Mouse (Mus musculus): ENCODE results near the gene Nr1d2.
"Not testable (repeated sequence)": the region's sequence is repeated elsewhere in the genome, so short reads cannot be mapped to it uniquely, and the experiment has no call there.

Nr1d2 gene

DNA sequence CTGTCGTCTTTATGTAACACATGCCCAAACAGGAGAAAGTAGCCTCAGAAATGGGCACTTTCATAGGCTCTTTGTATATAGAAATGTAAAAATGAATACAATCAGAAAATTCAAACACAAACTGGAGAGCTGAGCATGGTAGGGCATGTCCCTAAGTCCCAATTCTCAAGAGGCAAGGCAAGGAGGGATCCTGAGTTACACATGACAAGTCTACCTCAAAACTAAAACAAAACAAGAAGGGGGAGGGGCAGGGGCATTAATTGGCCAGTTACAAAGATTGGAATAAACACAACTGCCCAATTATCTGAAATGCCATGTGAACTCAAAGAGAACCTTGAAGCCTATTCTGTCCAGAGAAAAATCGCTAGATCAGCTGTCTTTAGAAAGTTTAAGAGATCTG is 5.9 kb downstream of the Nr1d2 start:
- no peak for DNase-seq (ENCODE audit: low read depth, low spot score)

- DNase-seq (ENCODE audit: low read depth, low spot score): not testable (repeated sequence)
Observed at GRCm38 (mm10) chr14:18231866-18232265, 7.1 kb downstream of the Nr1d2 start.

DNA sequence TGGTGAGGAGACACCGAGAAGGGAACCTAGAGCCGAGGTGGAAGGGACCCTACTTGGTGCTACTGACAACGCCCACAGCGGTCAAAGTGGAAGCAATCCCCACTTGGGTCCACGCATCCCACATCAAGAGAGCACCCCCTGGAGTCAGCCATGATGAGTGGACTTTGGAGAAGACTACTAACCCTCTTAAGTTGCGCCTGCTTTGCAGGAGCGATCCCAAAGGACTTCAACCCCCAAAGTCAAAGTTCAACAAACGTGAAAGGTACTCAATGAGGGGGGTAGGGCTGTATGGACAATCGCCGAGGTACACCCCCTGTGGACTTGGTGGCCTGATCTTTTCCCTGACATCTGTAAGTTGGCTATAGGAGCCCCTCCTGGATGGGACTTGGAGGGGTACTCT is 9.2 kb downstream of the Nr1d2 start:
- not testable (repeated sequence) for DNase-seq (ENCODE audit: low read depth, low spot score)

- not testable (repeated sequence) for DNase-seq (ENCODE audit: low read depth, low spot score)
Observed at GRCm38 (mm10) chr14:18226181-18226580, 12.7 kb downstream of the Nr1d2 start.

- DNase-seq (ENCODE audit: low read depth, low spot score): not testable (repeated sequence)
Observed at GRCm38 (mm10) chr14:18225431-18225830, 13.5 kb downstream of the Nr1d2 start.

DNA sequence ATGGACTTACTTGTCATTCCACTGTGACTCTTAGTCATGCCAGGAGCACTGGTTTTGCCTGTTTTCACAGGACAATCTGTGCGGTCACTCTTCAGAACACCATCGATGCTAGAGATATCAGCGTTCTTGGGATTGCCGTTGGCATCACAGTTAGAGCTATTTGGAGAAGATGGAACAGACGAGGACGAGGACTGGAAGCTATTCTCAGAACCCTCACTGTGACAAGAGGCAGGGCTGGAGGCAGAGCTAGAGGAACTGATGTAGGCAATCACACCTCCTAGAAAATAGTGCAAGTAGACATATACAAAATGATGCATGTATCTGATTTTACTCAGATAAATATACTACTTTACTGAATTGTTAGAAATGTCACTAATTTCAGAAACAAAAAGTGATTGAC is 16.9 kb downstream of the Nr1d2 start:
- no peak for DNase-seq (ENCODE audit: low read depth, low spot score)

- no peak for DNase-seq (ENCODE audit: low read depth, low spot score)
Observed at GRCm38 (mm10) chr14:18217158-18217557, 21.8 kb downstream of the Nr1d2 start.

GRCm38 (mm10) chr14:18216428-18216827 is 22.5 kb downstream of the Nr1d2 start:
- DNase-seq (ENCODE audit: low read depth, low spot score): no peak

DNA sequence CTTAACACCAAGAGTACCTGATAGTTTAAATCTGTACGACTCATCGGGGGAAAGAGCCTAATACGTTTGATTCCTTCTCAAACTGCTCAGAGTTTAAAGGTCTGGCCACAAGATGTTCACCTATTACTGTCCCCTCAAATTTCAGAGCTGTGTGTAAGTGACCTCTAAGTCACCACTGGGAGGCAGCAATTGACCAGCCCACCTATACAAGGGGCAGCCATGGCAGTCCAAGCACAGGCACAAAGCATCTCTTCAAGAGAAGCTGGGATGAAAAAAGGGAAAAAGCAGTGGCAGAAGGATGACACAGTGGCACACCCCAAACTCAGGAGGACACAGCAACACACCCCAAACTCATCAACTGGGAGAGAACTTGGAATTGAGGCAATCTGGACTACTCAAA is 28.1 kb downstream of the Nr1d2 start:
- DNase-seq (ENCODE audit: low read depth, low spot score): no peak

- DNase-seq (ENCODE audit: low read depth, low spot score): not testable (repeated sequence)
Observed at GRCm38 (mm10) chr14:18204315-18204714, 34.6 kb downstream of the Nr1d2 start.

GRCm38 (mm10) chr14:18201413-18201812 is 37.5 kb downstream of the Nr1d2 start:
- DNase-seq (ENCODE audit: low read depth, low spot score): no peak

GRCm38 (mm10) chr14:18186883-18187417 is 52.0 kb downstream of the Nr1d2 start:
- peak; percentile 54 for DNase-seq (ENCODE audit: low read depth, low spot score)

DNA sequence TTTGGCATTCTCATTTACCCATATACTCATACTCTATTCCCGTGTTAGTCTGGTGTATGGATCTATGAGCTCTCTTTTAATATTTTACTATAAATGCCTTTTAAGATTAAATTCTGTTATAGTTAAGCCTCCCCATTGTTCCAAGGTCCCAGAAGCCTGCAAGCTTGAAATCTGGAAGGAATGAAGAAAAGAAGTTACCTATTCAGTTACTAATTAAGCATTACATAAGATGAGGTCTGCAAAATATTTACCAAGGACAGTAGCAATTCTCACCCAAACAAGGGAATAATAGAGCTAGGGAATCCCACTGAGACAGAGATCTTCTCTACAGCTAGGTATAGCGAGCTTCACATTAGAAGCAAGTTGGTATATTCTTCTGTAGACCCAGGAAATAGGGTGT is 61.4 kb downstream of the Nr1d2 start:
- not testable (repeated sequence) for DNase-seq (ENCODE audit: low read depth, low spot score)

DNA sequence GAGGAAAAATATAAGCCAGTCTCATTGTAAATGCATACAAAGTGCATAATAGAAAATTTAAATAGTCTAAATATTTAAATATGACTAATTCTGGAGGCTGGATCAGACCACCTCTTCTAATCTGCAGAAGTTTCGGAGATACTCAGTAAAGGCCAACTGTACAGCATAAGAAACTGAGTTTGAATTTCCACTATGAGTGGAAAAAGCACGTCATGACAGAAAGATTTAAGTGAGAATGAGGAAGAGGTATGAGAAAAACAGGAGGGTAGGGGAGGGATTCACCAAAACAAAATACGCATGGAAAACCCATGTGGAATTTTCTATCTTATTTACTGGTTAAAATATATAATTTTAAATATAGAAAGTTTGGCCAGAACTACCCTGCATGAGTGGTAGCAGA is 71.3 kb downstream of the Nr1d2 start:
- no peak for DNase-seq (ENCODE audit: low read depth, low spot score)

DNA sequence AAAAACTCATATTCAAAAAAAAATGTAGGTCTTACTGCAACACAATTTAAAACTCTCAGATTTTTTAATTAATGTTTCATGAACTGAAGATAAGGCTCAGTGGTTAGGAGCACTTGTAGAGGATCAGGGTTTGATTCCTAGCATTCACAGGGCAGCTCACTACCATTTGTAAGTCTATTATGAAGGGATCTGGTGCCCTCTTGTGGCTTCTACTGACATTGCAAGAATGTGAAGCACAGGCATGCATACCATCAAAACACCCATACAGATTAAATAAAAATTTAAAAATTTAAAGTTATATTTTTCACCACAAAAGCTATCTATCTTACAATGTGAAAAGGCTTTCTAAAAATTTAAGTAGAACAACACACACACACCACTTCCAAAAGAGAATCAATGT is 71.9 kb downstream of the Nr1d2 start:
- peak; percentile 47 for DNase-seq (ENCODE audit: low read depth, low spot score)
